Mouse (Mus musculus) neural tube, embryonic 11.5 days (tissue): ENCODE measurements around the gene Evc. TPM values are rescaled to one million over a fixed set of nuclear protein-coding genes. Genes with fewer than 3 reads are reported as not detected.

ENCODE experiments used
- ATAC-seq: fragments of 200-750 bp; cut with Nextera tagmentation; 2 replicates; pipeline ENCODE4 v1.8.0; 2017; ENCODE audit warnings: moderate number of reproducible peaks, mild to moderate bottlenecking, moderate TSS enrichment, moderate library complexity; ENCODE audit not compliant: insufficient read depth, low FRiP score, low TSS enrichment
- DNase-seq: peaks from one replicate; pipeline ENCODE4 v3.0.0-alpha.2; 2015; ENCODE audit warnings: low spot score
- H3K27ac ChIP-seq: fragments of 300-500 bp; sonication (generic); 2 replicates; pipeline ENCODE4 v1.5.1; 2014; ENCODE audit warnings: low read depth, mild to moderate bottlenecking, low read length
- H3K27me3 ChIP-seq: fragments of 300-500 bp; sonication (generic); 2 replicates; pipeline ENCODE4 v1.6.1; 2014; ENCODE audit warnings: mild to moderate bottlenecking, low read length, mixed read lengths; ENCODE audit not compliant: control insufficient read depth, insufficient read depth
- H3K36me3 ChIP-seq: fragments of 300-500 bp; sonication (generic); 2 replicates; pipeline ENCODE4 v1.6.1; 2014; ENCODE audit warnings: mild to moderate bottlenecking, low read length, moderate library complexity, mixed read lengths; ENCODE audit not compliant: control insufficient read depth, insufficient read depth
- H3K4me1 ChIP-seq: fragments of 300-500 bp; sonication (generic); 2 replicates; pipeline ENCODE4 v1.6.1; 2014; ENCODE audit warnings: low read length, mixed read lengths; ENCODE audit not compliant: control insufficient read depth, insufficient read depth
- H3K4me2 ChIP-seq: fragments of 300-500 bp; sonication (generic); 2 replicates; pipeline ENCODE4 v1.6.1; 2014; ENCODE audit warnings: low read depth, mild to moderate bottlenecking, moderate library complexity
- H3K4me3 ChIP-seq: fragments of 300-500 bp; sonication (generic); 2 replicates; pipeline ENCODE4 v1.5.1; 2014; ENCODE audit warnings: low read depth, low read length
- H3K9ac ChIP-seq: fragments of 300-500 bp; sonication (generic); 2 replicates; pipeline ENCODE4 v1.6.1; 2014; ENCODE audit warnings: mild to moderate bottlenecking, low read length
- H3K9me3 ChIP-seq: fragments of 300-500 bp; sonication (generic); 2 replicates; pipeline ENCODE4 v1.6.1; 2016; ENCODE audit warnings: low read length; ENCODE audit not compliant: control insufficient read depth
- WGBS: fragments of 180-500 bp; shearing (Covaris S2); extraction: QIAGEN DNeasy Blood & Tissue Kit; methylation state at CpG from one replicate; pipeline ENCODE4 v1.1.7; 2014; 5-methylcytosine and 5-hydroxymethylcytosine counted together
- polyA plus RNA-seq: library from polyadenylated mRNA; unstranded; fragments of >200 nt; fragmentation: Nextera tagmentation; extraction: Ambion mirVana; gene quantifications from 2 replicates; pipeline ENCODE4 v1.2.1, GENCODE M21; 2014

Evc gene
- polyA plus RNA-seq: 12.9 and 13.6 TPM in 2 replicates

- Histone ChIP-seq H3K4me2 (peak within 1 kb of the TSS; percentile 83), H3K4me3 (peak within 1 kb of the TSS; percentile 69), H3K27ac (no peak within 1 kb of the TSS), H3K36me3 (no peaks in the 10 kb centered on the region; the same call in 1 of the 2 replicates), H3K9me3 (no peaks in the 10 kb centered on the region), H3K27me3 (no peaks in the 10 kb centered on the region), H3K4me1 (peaks cover 24% of the 10 kb centered on the region), H3K9ac (peak within 1 kb of the TSS; percentile 76)
- under 1% methylated on average over 48 of the region's 48 CpGs for WGBS
- ATAC-seq (peak; percentile 80), DNase-seq (peak; percentile 88)
Observed at GRCm38 (mm10) chr5:37336485-37337105, at the start of gene Evc. Gene Evc, minus strand, starts transcription at chr5:37336894.

- no peak overlapping the region for H3K4me3 ChIP-seq
- no peak for ATAC-seq
- H3K27ac ChIP-seq: no peak overlapping the region
- peak; percentile 24 for DNase-seq
- 82% methylated on average over 3 of the region's 3 CpGs for WGBS
- H3K9ac ChIP-seq: no peak overlapping the region
- no peaks in the 10 kb centered on the region for H3K36me3 ChIP-seq
- no peaks in the 10 kb centered on the region for H3K4me1 ChIP-seq
- no peaks in the 10 kb centered on the region for H3K27me3 ChIP-seq
- no peaks in the 10 kb centered on the region for H3K9me3 ChIP-seq
- no peak overlapping the region for H3K4me2 ChIP-seq
Observed at GRCm38 (mm10) chr5:37383570-37383969, 46.9 kb upstream of the Evc start.

- Histone ChIP-seq H3K9ac (no peak overlapping the region), H3K36me3 (no peaks in the 10 kb centered on the region), H3K4me3 (no peak overlapping the region), H3K9me3 (no peaks in the 10 kb centered on the region), H3K4me2 (no peak overlapping the region), H3K27me3 (no peaks in the 10 kb centered on the region), H3K4me1 (no peaks in the 10 kb centered on the region), H3K27ac (no peak overlapping the region)
- WGBS: 83% methylated on average over 4 of the region's 4 CpGs
- DNase-seq: no peak
- ATAC-seq: no peak
Observed at GRCm38 (mm10) chr5:37380641-37381040, 43.9 kb upstream of the Evc start.

- Histone ChIP-seq H3K4me1 (no peaks in the 10 kb centered on the region), H3K36me3 (no peaks in the 10 kb centered on the region), H3K27ac (no peak overlapping the region), H3K4me2 (no peak overlapping the region), H3K9me3 (no peaks in the 10 kb centered on the region), H3K4me3 (no peak overlapping the region), H3K9ac (no peak overlapping the region), H3K27me3 (no peaks in the 10 kb centered on the region)
- 89% methylated on average over 7 of the region's 7 CpGs for WGBS
- no peak for DNase-seq
- ATAC-seq: no peak
Observed at GRCm38 (mm10) chr5:37377376-37377775, 40.7 kb upstream of the Evc start.

- Histone ChIP-seq H3K27me3 (no peaks in the 10 kb centered on the region), H3K27ac (no peak overlapping the region), H3K9me3 (no peaks in the 10 kb centered on the region), H3K4me2 (no peak overlapping the region), H3K4me3 (no peak overlapping the region), H3K4me1 (no peaks in the 10 kb centered on the region), H3K9ac (no peak overlapping the region), H3K36me3 (no peaks in the 10 kb centered on the region)
- WGBS: 91% methylated on average over 8 of the region's 8 CpGs
- ATAC-seq: no peak
- DNase-seq: no peak
Observed at GRCm38 (mm10) chr5:37368796-37369195, 32.1 kb upstream of the Evc start.

- ATAC-seq (no peak), DNase-seq (no peak)
- no peak overlapping the region for H3K4me2 ChIP-seq
- H3K27ac ChIP-seq: no peak overlapping the region
- no peak overlapping the region for H3K4me3 ChIP-seq
- H3K4me1 ChIP-seq: no peaks in the 10 kb centered on the region
- no peaks in the 10 kb centered on the region for H3K27me3 ChIP-seq
- no peaks in the 10 kb centered on the region for H3K36me3 ChIP-seq
- no peak overlapping the region for H3K9ac ChIP-seq
- no peaks in the 10 kb centered on the region for H3K9me3 ChIP-seq
Observed at GRCm38 (mm10) chr5:37365751-37366150, 29.1 kb upstream of the Evc start.

GRCm38 (mm10) chr5:37363284-37363683 is 26.6 kb upstream of the Evc start:
- no peak overlapping the region for H3K4me3 ChIP-seq
- WGBS: 85% methylated on average over 5 of the region's 5 CpGs
- no peaks in the 10 kb centered on the region for H3K36me3 ChIP-seq
- H3K9ac ChIP-seq: no peak overlapping the region
- no peaks in the 10 kb centered on the region for H3K4me1 ChIP-seq
- no peak overlapping the region for H3K4me2 ChIP-seq
- H3K9me3 ChIP-seq: no peaks in the 10 kb centered on the region
- no peak overlapping the region for H3K27ac ChIP-seq
- no peaks in the 10 kb centered on the region for H3K27me3 ChIP-seq
- ATAC-seq (no peak), DNase-seq (no peak)

- no peak for ATAC-seq
- no peak overlapping the region for H3K27ac ChIP-seq
- no peaks in the 10 kb centered on the region for H3K36me3 ChIP-seq
- no peaks in the 10 kb centered on the region for H3K27me3 ChIP-seq
- H3K4me2 ChIP-seq: no peak overlapping the region
- no peak for DNase-seq
- no peaks in the 10 kb centered on the region for H3K9me3 ChIP-seq
- no peak overlapping the region for H3K4me3 ChIP-seq
- no peak overlapping the region for H3K9ac ChIP-seq
- WGBS: 76% methylated on average over 5 of the region's 5 CpGs
- H3K4me1 ChIP-seq: no peaks in the 10 kb centered on the region
Observed at GRCm38 (mm10) chr5:37362618-37363017, 25.9 kb upstream of the Evc start.

GRCm38 (mm10) chr5:37356027-37356426 is 19.3 kb upstream of the Evc start:
- Histone ChIP-seq H3K4me3 (no peak overlapping the region), H3K27me3 (no peaks in the 10 kb centered on the region), H3K4me2 (no peak overlapping the region), H3K27ac (no peak overlapping the region), H3K36me3 (peaks cover 2% of the 10 kb centered on the region; the same call in 1 of the 2 replicates), H3K9me3 (no peaks in the 10 kb centered on the region), H3K9ac (no peak overlapping the region), H3K4me1 (no peaks in the 10 kb centered on the region)
- ATAC-seq (no peak), DNase-seq (no peak)
- 78% methylated on average over 8 of the region's 8 CpGs for WGBS
